In genomic region chr8:94136933-94137332, GRCm38 (mm10) we compare ENCODE assay signal across 20 mouse cellular contexts. TPM values are rescaled to one million over a fixed set of nuclear protein-coding genes. Genes with fewer than 3 reads are reported as not detected.
"Had no signal": no experiment of that assay in that cellular context is flagged by ENCODE, and none has a peak within 500 bp of the region (broad histone marks: within the 10 kb centered on the region; RNA-seq: fewer than 3 reads in every experiment).

Gene Mt4, plus strand, starts transcription at chr8:94137197.

- H3K4me2 ChIP-seq: hindbrain, embryonic 15.5 days; limb, embryonic 13.5 days; midbrain, embryonic 12.5 days; midbrain, embryonic 15.5 days; neural tube, embryonic 13.5 days; stomach, embryonic 15.5 days had no signal

- H3K4me3 ChIP-seq: hindbrain, embryonic 15.5 days; limb, embryonic 10.5 days; limb, embryonic 13.5 days; midbrain, embryonic 12.5 days; midbrain, embryonic 15.5 days; myocyte; neural tube, embryonic 13.5 days; stomach, embryonic 15.5 days had no signal

- H3K36me3 ChIP-seq: hindbrain, embryonic 15.5 days; limb, embryonic 10.5 days; limb, embryonic 13.5 days; midbrain, embryonic 12.5 days; midbrain, embryonic 15.5 days; neural tube, embryonic 13.5 days; stomach, embryonic 15.5 days had no signal

- H3K4me1 ChIP-seq: hindbrain, embryonic 15.5 days; midbrain, embryonic 12.5 days; midbrain, embryonic 15.5 days; neural tube, embryonic 13.5 days; stomach, embryonic 15.5 days had no signal

- H3K27ac ChIP-seq: hindbrain, embryonic 15.5 days; limb, embryonic 10.5 days; limb, embryonic 13.5 days; macrophage; midbrain, embryonic 12.5 days; midbrain, embryonic 15.5 days; neural tube, embryonic 13.5 days; stomach, embryonic 15.5 days had no signal

- H3K9me3 ChIP-seq: hindbrain, embryonic 15.5 days; limb, embryonic 10.5 days; limb, embryonic 13.5 days; midbrain, embryonic 12.5 days; midbrain, embryonic 15.5 days; neural tube, embryonic 13.5 days; stomach, embryonic 15.5 days had no signal

- H3K9ac ChIP-seq: hindbrain, embryonic 15.5 days; limb, embryonic 13.5 days; midbrain, embryonic 12.5 days; midbrain, embryonic 15.5 days; neural tube, embryonic 13.5 days; stomach, embryonic 15.5 days had no signal

- ATAC-seq: midbrain, embryonic 15.5 days had no signal

- H3K27me3 ChIP-seq: hindbrain, embryonic 15.5 days; limb, embryonic 13.5 days; midbrain, embryonic 12.5 days; midbrain, embryonic 15.5 days; neural tube, embryonic 13.5 days; stomach, embryonic 15.5 days had no signal

- DNase-seq: kidney, adult 8-10 months; kidney, postnatal 14 days; kidney, postnatal 4 days; lung, adult 18-20 months; retina, postnatal 1 day; right cerebral cortex, postnatal 25 days; spleen, adult 18-20 months; thymus, postnatal 36 days had no signal

RNA-seq across cellular contexts. Expression of gene Mt4, which starts in this region (rescaled TPM):
- polyA plus RNA-seq: hindbrain, embryonic 15.5 days; kidney, embryonic 16.5 days; limb, embryonic 10.5 days; limb, embryonic 13.5 days; liver, adult 2 months; lung, embryonic 16.5 days; macrophage; midbrain, embryonic 12.5 days; midbrain, embryonic 15.5 days; myocyte; neural tube, embryonic 13.5 days had no signal
